Mouse (Mus musculus): ENCODE data around the gene Hist1h2ak. TPM values are rescaled to one million over a fixed set of nuclear protein-coding genes. Genes with fewer than 3 reads are reported as not detected.
"Not testable (repeated sequence)": the region's sequence is repeated elsewhere in the genome, so short reads cannot be mapped to it uniquely, and the experiment has no call there.

Gene Hist1h2ak
- polyA plus RNA-seq, 1 experiment from 2014 or later = 18.1 TPM

- Histone ChIP-seq H3K4me1 (ENCODE audit: control insufficient read depth, insufficient read depth, low read length) (peaks cover 20% of the 10 kb centered on the region), H3K9ac (ENCODE audit: low read length) (peak within 1 kb of the TSS; percentile 79), H3K4me2 (ENCODE audit: low read depth, low read length) (peak within 1 kb of the TSS; percentile 83), H3K27ac (ENCODE audit: low read length) (peak within 1 kb of the TSS; percentile 97), H3K4me3 (replicated peaks; ENCODE audit: low read length) (peak within 1 kb of the TSS; percentile 57)
- not testable (repeated sequence) for H3K36me3 ChIP-seq (ENCODE audit: control insufficient read depth, insufficient read depth, low read length); H3K27me3 ChIP-seq (ENCODE audit: control insufficient read depth, insufficient read depth, low read length); H3K9me3 ChIP-seq (replicated peaks; ENCODE audit: control insufficient read depth, low read length)
- under 1% methylated on average over 28 of the region's 50 CpGs for WGBS
- ATAC-seq (ENCODE audit: insufficient read depth, low FRiP score) = peak; percentile 95
Observed at GRCm38 (mm10) chr13:21715864-21716539, 37.6 kb downstream of the Hist1h2ak start, which contains the start of the genes Hist1h2bl and Hist1h2ai. Hist1h2bl (minus strand) TSS chr13:21716143. Hist1h2ai (plus strand) TSS chr13:21716422.

DNA sequence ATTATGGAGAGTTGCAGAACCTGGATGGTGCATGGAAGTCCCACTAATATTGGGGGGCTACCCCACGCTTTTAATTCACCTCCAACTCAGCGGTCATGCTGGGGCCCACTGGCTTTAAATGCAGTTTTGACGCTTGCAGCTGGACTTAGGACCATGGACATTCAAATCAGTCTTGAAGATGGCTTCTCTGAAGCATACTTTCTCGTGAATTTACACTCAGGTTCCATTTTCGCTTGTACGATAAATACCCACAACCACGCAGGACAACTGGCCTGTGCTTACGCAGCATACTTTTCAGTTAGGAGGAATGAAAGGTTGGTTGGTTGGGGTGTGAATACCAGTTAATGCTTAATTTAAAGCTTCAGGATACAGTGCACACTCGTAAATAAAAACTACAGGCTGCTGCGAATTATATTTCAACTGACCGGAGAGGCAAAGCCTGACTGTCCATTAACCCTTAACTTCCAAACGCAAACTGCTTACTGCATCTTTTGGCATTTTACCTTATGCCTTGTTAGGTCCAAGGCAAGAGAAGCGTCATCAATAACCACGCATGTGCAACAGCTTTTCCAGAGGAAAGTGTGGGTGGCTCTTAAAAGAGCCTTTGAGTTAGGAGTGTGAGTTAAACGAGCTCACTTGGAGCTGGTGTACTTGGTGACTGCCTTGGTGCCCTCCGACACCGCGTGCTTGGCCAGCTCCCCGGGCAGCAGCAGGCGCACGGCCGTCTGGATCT is 38.3 kb downstream of the Hist1h2ak start:
- Histone ChIP-seq H3K4me1 (ENCODE audit: control insufficient read depth, insufficient read depth, low read length) (peaks cover 16% of the 10 kb centered on the region), H3K4me2 (ENCODE audit: low read depth, low read length) (peak overlapping the region; percentile 70), H3K27ac (ENCODE audit: low read length) (peak overlapping the region; percentile 84), H3K9me3 (replicated peaks; ENCODE audit: control insufficient read depth, low read length) (no peaks in the 10 kb centered on the region), H3K4me3 (replicated peaks; ENCODE audit: low read length) (peak overlapping the region; percentile 57), H3K9ac (ENCODE audit: low read length) (peak overlapping the region; percentile 73), H3K27me3 (ENCODE audit: control insufficient read depth, insufficient read depth, low read length) (no peaks in the 10 kb centered on the region), H3K36me3 (ENCODE audit: control insufficient read depth, insufficient read depth, low read length) (no peaks in the 10 kb centered on the region)
- WGBS = 1% methylated on average over 22 of the region's 22 CpGs
- ATAC-seq (ENCODE audit: insufficient read depth, low FRiP score) = no peak

GRCm38 (mm10) chr13:21714725-21715124 is 38.9 kb downstream of the Hist1h2ak start:
- Histone ChIP-seq H3K4me1 (ENCODE audit: control insufficient read depth, insufficient read depth, low read length) (peaks cover 16% of the 10 kb centered on the region), H3K27me3 (ENCODE audit: control insufficient read depth, insufficient read depth, low read length) (no peaks in the 10 kb centered on the region), H3K9ac (ENCODE audit: low read length) (peak overlapping the region; percentile 73), H3K4me3 (replicated peaks; ENCODE audit: low read length) (peak overlapping the region; percentile 57), H3K27ac (ENCODE audit: low read length) (peak overlapping the region; percentile 84), H3K9me3 (replicated peaks; ENCODE audit: control insufficient read depth, low read length) (no peaks in the 10 kb centered on the region), H3K36me3 (ENCODE audit: control insufficient read depth, insufficient read depth, low read length) (no peaks in the 10 kb centered on the region), H3K4me2 (ENCODE audit: low read depth, low read length) (peak overlapping the region; percentile 70)
- WGBS = 1% methylated on average over 7 of the region's 7 CpGs
- no peak for ATAC-seq (ENCODE audit: insufficient read depth, low FRiP score)

GRCm38 (mm10) chr13:21711698-21712097 is 41.9 kb downstream of the Hist1h2ak start:
- Histone ChIP-seq H3K9me3 (replicated peaks; ENCODE audit: control insufficient read depth, low read length) (no peaks in the 10 kb centered on the region), H3K27me3 (ENCODE audit: control insufficient read depth, insufficient read depth, low read length) (no peaks in the 10 kb centered on the region), H3K4me2 (ENCODE audit: low read depth, low read length) (peak overlapping the region; percentile 63), H3K36me3 (ENCODE audit: control insufficient read depth, insufficient read depth, low read length) (no peaks in the 10 kb centered on the region), H3K4me1 (ENCODE audit: control insufficient read depth, insufficient read depth, low read length) (peaks cover 10% of the 10 kb centered on the region), H3K4me3 (replicated peaks; ENCODE audit: low read length) (peak overlapping the region; percentile 60; the same call in 1 of the 2 replicates), H3K9ac (ENCODE audit: low read length) (peak overlapping the region; percentile 23; the same call in 1 of the 2 replicates), H3K27ac (ENCODE audit: low read length) (no peak overlapping the region)
- no peak for ATAC-seq (ENCODE audit: insufficient read depth, low FRiP score)
- 26% methylated on average over 4 of the region's 4 CpGs for WGBS

DNA sequence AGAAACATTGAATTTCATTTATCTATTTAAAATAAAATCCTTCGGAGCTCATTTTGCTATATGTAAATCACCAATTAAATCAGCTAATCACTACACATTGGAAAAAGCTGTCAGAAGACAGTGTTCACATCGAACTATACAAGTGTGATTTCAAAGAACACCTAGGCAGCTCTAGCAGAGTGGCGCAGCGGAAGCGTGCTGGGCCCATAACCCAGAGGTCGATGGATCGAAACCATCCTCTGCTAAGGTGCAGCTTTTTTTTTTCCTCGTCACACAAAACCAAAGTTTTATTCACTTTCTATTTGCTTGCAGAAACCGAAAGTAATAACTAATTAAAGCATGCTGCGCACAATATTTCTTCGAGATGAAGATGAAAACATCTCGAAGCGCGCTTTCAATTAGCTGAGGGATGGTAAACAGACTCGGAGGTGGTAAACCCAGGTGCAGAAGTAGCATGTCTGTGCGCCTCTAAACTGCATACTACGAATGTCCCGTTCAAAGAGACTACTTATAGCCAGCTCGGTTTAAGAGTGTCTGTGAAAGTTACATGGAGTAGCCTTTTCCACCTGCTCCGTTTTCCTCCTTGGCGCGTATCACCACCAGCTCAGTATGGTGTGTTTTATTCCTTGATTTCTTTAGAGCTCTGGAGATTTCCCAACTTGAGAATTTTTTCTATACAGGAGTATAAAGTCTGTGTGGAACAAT is 42.7 kb downstream of the Hist1h2ak start:
- peak; percentile 79 for ATAC-seq (ENCODE audit: insufficient read depth, low FRiP score)
- no peak overlapping the region for H3K27ac ChIP-seq (ENCODE audit: low read length)
- peak overlapping the region; percentile 63 for H3K4me2 ChIP-seq (ENCODE audit: low read depth, low read length)
- no peaks in the 10 kb centered on the region for H3K9me3 ChIP-seq (replicated peaks; ENCODE audit: control insufficient read depth, low read length)
- peak overlapping the region; percentile 62 for H3K9ac ChIP-seq (ENCODE audit: low read length)
- no peaks in the 10 kb centered on the region for H3K27me3 ChIP-seq (ENCODE audit: control insufficient read depth, insufficient read depth, low read length)
- 2% methylated on average over 22 of the region's 22 CpGs for WGBS
- peaks cover 9% of the 10 kb centered on the region for H3K4me1 ChIP-seq (ENCODE audit: control insufficient read depth, insufficient read depth, low read length)
- H3K36me3 ChIP-seq (ENCODE audit: control insufficient read depth, insufficient read depth, low read length) = no peaks in the 10 kb centered on the region
- H3K4me3 ChIP-seq (replicated peaks; ENCODE audit: low read length) = peak overlapping the region; percentile 60

DNA sequence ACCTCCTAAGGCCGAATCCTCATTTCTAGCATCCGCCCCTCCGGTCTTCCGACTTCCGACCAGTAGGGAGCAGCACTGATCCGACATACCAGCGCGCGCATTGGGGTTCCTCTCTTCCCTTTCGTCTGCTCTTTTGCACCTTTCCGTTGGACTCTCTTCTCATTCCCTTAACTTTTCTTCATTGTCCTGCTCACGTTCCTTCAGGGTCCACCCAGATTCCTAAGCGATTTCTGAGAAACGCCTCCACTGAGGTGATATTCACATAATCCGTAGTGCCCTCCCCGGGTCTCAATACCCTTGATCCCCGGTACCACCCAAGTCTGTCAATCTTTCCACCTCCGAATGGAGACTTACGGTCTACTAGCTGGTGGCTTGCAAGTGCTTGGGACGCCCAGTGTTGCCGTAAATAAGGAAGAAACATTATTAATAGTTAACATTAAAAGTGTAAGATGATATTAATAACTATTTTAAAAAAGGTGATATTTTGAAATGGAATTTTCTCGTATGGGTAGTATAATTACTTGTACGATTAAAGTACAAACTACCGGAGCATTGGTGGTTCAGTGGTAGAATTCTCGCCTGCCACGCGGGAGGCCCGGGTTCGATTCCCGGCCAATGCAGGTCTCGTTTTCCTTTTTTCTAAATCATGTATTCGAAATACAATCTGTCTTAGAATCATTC is 43.5 kb downstream of the Hist1h2ak start:
- Histone ChIP-seq H3K4me1 (ENCODE audit: control insufficient read depth, insufficient read depth, low read length) (peaks cover 4% of the 10 kb centered on the region), H3K4me3 (replicated peaks; ENCODE audit: low read length) (peak overlapping the region; percentile 74), H3K27me3 (ENCODE audit: control insufficient read depth, insufficient read depth, low read length) (no peaks in the 10 kb centered on the region), H3K9ac (ENCODE audit: low read length) (peak overlapping the region; percentile 71), H3K4me2 (ENCODE audit: low read depth, low read length) (peak overlapping the region; percentile 63), H3K36me3 (ENCODE audit: control insufficient read depth, insufficient read depth, low read length) (no peaks in the 10 kb centered on the region), H3K27ac (ENCODE audit: low read length) (peak overlapping the region; percentile 78), H3K9me3 (replicated peaks; ENCODE audit: control insufficient read depth, low read length) (no peaks in the 10 kb centered on the region)
- WGBS = under 1% methylated on average over 32 of the region's 32 CpGs
- ATAC-seq (ENCODE audit: insufficient read depth, low FRiP score) = peak; percentile 81

DNA sequence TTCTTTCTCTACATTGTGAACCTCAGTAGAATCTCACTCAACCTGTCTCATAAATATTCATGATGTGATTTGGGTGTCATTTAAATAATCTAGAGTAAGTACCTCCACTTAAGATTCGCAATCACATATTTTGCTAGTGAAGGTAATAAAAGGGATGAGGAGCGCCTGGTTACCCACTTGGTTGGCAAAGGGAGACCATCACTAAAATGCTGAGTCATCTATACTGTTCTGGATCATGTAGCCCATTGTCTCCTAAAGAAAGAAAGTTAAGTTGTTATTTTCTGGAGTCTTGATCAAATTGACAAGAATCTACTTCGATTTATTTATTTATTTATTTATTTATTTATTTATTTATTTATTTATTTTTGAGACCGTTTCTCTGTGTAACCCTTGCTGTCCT is 47.0 kb downstream of the Hist1h2ak start:
- 75% methylated on average over 4 of the region's 4 CpGs for WGBS
- H3K27ac ChIP-seq (ENCODE audit: low read length) = no peak overlapping the region
- H3K9me3 ChIP-seq (replicated peaks; ENCODE audit: control insufficient read depth, low read length) = no peaks in the 10 kb centered on the region
- no peaks in the 10 kb centered on the region for H3K27me3 ChIP-seq (ENCODE audit: control insufficient read depth, insufficient read depth, low read length)
- ATAC-seq (ENCODE audit: insufficient read depth, low FRiP score) = no peak
- H3K36me3 ChIP-seq (ENCODE audit: control insufficient read depth, insufficient read depth, low read length) = no peaks in the 10 kb centered on the region
- H3K4me1 ChIP-seq (ENCODE audit: control insufficient read depth, insufficient read depth, low read length) = no peaks in the 10 kb centered on the region
- no peak overlapping the region for H3K4me3 ChIP-seq (replicated peaks; ENCODE audit: low read length)
- no peak overlapping the region for H3K9ac ChIP-seq (ENCODE audit: low read length)
- H3K4me2 ChIP-seq (ENCODE audit: low read depth, low read length) = no peak overlapping the region
